Mouse (Mus musculus) stomach, embryonic 14.5 days (tissue): Measurements from ENCODE around the gene Zc3h18. TPM values are rescaled to one million over a fixed set of nuclear protein-coding genes. Genes with fewer than 3 reads are reported as not detected.

ENCODE experiments used
- ATAC-seq: fragments of 200-750 bp; cut with Nextera tagmentation; 2 replicates; pipeline ENCODE4 v1.8.0; 2017; ENCODE audit warnings: low read depth, moderate TSS enrichment; ENCODE audit not compliant: insufficient number of reproducible peaks, insufficient read depth, low FRiP score
- H3K27ac ChIP-seq: fragments of 300-500 bp; sonication (generic); 2 replicates; pipeline ENCODE4 v1.5.1; 2014; ENCODE audit warnings: mild to moderate bottlenecking, low read length, moderate library complexity, mixed read lengths
- H3K27me3 ChIP-seq: fragments of 300-500 bp; sonication (generic); 2 replicates; pipeline ENCODE4 v1.6.1; 2014; ENCODE audit warnings: low read length, control low read depth, mixed read lengths; ENCODE audit not compliant: control insufficient read depth, insufficient read depth
- H3K36me3 ChIP-seq: fragments of 300-500 bp; sonication (generic); 2 replicates; pipeline ENCODE4 v1.6.1; 2014; ENCODE audit warnings: mild to moderate bottlenecking, control low read depth, low read length, moderate library complexity, mixed read lengths; ENCODE audit not compliant: control insufficient read depth, insufficient read depth
- H3K4me1 ChIP-seq: fragments of 300-500 bp; sonication (generic); 2 replicates; pipeline ENCODE4 v1.6.1; 2014; ENCODE audit warnings: low read length, control low read depth, mixed read lengths; ENCODE audit not compliant: control insufficient read depth, insufficient read depth
- H3K4me2 ChIP-seq: fragments of 300-500 bp; sonication (generic); replicated peaks from 2 replicates; pipeline ENCODE4 v1.6.1; 2014; ENCODE audit warnings: low read depth, low read length, control low read depth
- H3K4me3 ChIP-seq: fragments of 300-500 bp; sonication (generic); 2 replicates; pipeline ENCODE4 v1.5.1; 2014; ENCODE audit warnings: low read depth, low read length, control low read depth
- H3K9ac ChIP-seq: fragments of 300-500 bp; sonication (generic); replicated peaks from 2 replicates; pipeline ENCODE4 v1.6.1; 2014; ENCODE audit warnings: low read depth, mild to moderate bottlenecking, control low read depth, low read length, moderate library complexity, mixed read lengths
- H3K9me3 ChIP-seq: fragments of 300-500 bp; sonication (generic); 2 replicates; pipeline ENCODE4 v1.6.1; 2016; ENCODE audit warnings: low read depth, low read length, control low read depth; ENCODE audit not compliant: control insufficient read depth
- WGBS: fragments of 180-500 bp; shearing (Covaris S2); extraction: QIAGEN DNeasy Blood & Tissue Kit; methylation state at CpG from one replicate; pipeline ENCODE4 v1.1.7; 2014; 5-methylcytosine and 5-hydroxymethylcytosine counted together
- polyA plus RNA-seq: library from polyadenylated mRNA; unstranded; fragments of >200 nt; fragmentation: Nextera tagmentation; extraction: Ambion mirVana; gene quantifications from 2 replicates; pipeline ENCODE4 v1.2.1, GENCODE M21; 2014

Gene Zc3h18
- polyA plus RNA-seq, 1 experiment from 2014 or later = 30.5 TPM

DNA sequence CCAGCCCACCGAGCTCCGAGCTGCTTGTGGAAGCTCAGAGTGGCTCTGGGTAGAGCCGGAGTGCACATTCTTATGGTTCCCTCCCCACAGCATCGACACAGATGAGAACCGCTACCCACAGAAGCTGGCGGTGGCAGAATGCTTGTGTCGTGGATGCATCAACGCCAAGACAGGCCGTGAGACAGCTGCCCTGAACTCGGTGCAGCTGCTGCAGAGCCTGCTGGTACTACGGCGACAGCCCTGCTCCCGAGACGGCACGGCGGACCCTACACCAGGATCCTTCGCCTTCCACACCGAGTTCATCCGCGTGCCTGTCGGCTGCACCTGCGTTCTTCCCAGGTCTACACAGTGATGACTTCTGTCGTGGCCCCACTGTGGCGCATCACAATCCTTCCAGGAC is 46.8 kb downstream of the Zc3h18 start:
- H3K4me3 ChIP-seq = no peak overlapping the region

DNA sequence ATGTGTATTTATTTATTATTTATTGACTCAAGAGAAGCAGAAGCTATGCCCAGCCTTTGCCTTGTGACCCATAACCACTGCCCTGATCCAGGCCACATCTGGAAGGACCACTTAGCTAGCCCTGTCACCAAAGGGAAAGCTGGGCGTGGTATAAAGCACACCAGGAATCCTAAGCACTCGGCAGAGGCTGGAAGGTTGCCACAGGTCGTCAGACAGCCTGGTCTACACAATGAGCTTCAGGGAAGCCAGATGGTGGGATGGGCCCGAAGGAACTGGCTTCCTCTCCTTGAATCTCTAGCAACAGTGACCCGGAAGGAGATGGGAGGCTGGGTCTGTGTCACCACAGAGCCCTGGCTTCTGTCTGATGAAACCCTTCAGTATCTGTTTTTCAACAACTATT is 47.2 kb downstream of the Zc3h18 start:
- no peak for ATAC-seq
- H3K4me1 ChIP-seq = no peaks in the 10 kb centered on the region

More for the DNA sequence above, 46.8 kb downstream of the Zc3h18 start:
- H3K27ac ChIP-seq = no peak overlapping the region
- no peaks in the 10 kb centered on the region for H3K27me3 ChIP-seq
- ATAC-seq = no peak
- H3K9ac ChIP-seq = no peak overlapping the region
- no peak overlapping the region for H3K4me2 ChIP-seq
- H3K36me3 ChIP-seq = peaks cover 16% of the 10 kb centered on the region
- H3K9me3 ChIP-seq = no peaks in the 10 kb centered on the region
- no peaks in the 10 kb centered on the region for H3K4me1 ChIP-seq
- WGBS = 83% methylated on average over 24 of the region's 24 CpGs

DNA sequence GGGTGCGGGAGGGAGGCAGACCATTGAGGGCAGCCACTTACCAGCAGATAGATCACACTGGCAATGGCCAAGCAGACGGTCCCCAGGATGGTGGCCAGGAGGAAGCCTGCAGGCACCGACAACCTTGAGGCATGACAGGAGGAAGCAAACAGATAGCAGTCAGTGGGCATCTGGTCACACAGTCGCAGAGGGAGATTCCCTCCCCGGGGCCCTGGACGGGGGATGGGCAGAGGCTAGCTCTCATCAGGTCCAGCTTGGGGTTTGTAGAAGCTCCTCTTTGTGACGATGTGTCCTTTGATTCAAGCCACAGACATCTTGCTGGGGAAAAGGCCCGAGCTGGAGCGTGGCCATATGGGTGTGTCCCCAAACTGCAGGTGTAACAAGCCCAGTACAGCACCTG is 49.7 kb downstream of the Zc3h18 start:
- ATAC-seq = no peak
- Histone ChIP-seq H3K27ac (no peak overlapping the region), H3K36me3 (peaks cover 8% of the 10 kb centered on the region), H3K9me3 (no peaks in the 10 kb centered on the region), H3K9ac (no peak overlapping the region), H3K27me3 (no peaks in the 10 kb centered on the region), H3K4me3 (no peak overlapping the region), H3K4me2 (no peak overlapping the region), H3K4me1 (no peaks in the 10 kb centered on the region; the same call in 1 of the 2 replicates)
- 71% methylated on average over 9 of the region's 9 CpGs for WGBS

More for the DNA sequence above, 47.2 kb downstream of the Zc3h18 start:
- H3K27me3 ChIP-seq = no peaks in the 10 kb centered on the region
- no peak overlapping the region for H3K9ac ChIP-seq
- H3K36me3 ChIP-seq = peaks cover 12% of the 10 kb centered on the region
- no peaks in the 10 kb centered on the region for H3K9me3 ChIP-seq
- 40% methylated on average over 5 of the region's 5 CpGs for WGBS
- H3K4me2 ChIP-seq = no peak overlapping the region
- no peak overlapping the region for H3K27ac ChIP-seq
- no peak overlapping the region for H3K4me3 ChIP-seq

DNA sequence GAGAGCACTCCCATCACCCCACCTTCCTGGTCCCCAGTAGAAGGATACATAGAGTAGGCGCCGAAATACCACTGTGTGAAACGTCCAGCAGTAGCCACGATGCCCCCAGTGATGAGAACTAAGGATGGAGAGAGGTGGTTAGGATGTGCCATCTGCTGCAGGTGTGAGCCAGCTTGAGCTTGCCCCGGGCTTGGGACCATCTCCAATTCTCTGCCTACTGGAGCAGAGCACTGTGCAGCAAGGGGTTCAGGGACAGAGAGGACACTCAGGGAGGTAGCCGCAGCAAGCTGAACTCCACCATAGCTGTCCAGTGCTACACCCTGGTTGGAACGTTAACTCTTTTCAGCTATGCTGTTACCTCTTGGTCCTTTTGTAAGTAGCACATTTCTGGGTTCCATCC is 51.2 kb downstream of the Zc3h18 start:
- no peak overlapping the region for H3K9ac ChIP-seq
- H3K4me1 ChIP-seq = peaks cover 10% of the 10 kb centered on the region
- WGBS = 93% methylated on average over 7 of the region's 7 CpGs
- H3K27ac ChIP-seq = no peak overlapping the region
- no peaks in the 10 kb centered on the region for H3K9me3 ChIP-seq
- peaks cover 8% of the 10 kb centered on the region for H3K36me3 ChIP-seq
- no peaks in the 10 kb centered on the region for H3K27me3 ChIP-seq
- no peak overlapping the region for H3K4me2 ChIP-seq
- no peak overlapping the region for H3K4me3 ChIP-seq
- no peak for ATAC-seq

DNA sequence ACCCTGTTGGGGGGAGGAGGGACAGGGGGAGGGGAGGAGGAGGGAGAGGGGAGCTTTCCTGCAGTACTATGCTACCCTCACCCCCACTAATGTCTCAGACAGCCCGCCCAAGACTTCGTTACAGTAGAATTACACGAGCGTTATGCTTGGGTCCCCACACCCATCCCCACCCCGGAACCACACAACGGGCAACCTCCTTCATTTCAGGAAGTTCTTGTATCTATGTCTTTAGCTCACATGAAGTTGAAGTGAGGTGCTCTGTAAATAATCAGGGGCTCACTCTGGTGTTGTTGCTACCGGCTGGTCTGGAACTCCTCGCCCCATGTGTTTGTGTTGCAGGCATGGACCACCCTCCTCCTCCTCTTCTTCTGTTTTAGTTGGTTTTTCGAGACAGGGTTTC is 51.8 kb downstream of the Zc3h18 start:
- Histone ChIP-seq H3K27ac (no peak overlapping the region), H3K36me3 (peaks cover 8% of the 10 kb centered on the region), H3K9me3 (no peaks in the 10 kb centered on the region), H3K9ac (no peak overlapping the region), H3K27me3 (no peaks in the 10 kb centered on the region), H3K4me3 (no peak overlapping the region), H3K4me2 (no peak overlapping the region), H3K4me1 (peaks cover 14% of the 10 kb centered on the region)
- 89% methylated on average over 9 of the region's 9 CpGs for WGBS
- ATAC-seq = no peak

DNA sequence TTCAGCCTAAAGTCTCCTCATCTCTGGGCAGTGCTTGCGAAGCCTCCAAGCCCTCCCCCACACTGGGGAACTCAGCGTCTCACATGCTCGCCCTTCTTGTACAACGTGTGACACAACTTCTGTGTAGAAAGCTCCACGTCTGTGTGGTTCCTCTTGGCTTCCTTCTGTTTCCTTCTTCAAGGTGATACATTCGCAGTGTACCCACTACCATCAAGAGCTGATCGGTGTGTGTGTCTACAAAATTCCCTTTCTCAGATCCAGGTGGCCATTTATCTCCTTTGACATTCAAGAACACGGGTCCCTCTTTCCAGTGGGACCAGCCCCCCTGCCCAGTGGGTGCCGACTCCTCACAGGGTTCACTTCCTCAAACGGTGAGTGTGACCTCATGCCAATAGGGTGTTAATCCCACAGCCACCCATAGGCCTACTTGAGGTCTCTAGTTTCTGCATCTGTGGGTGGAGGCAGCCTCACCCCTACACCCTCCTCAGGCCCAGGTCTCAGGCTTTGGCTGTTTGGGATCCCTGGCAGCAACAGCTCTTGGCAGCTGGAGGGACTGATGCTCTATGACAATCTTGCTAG is 53.7 kb downstream of the Zc3h18 start:
- peaks cover 14% of the 10 kb centered on the region for H3K4me1 ChIP-seq
- no peak overlapping the region for H3K27ac ChIP-seq
- H3K4me2 ChIP-seq = no peak overlapping the region
- H3K9ac ChIP-seq = no peak overlapping the region
- 76% methylated on average over 10 of the region's 10 CpGs for WGBS
- no peaks in the 10 kb centered on the region for H3K9me3 ChIP-seq
- H3K27me3 ChIP-seq = no peaks in the 10 kb centered on the region
- H3K36me3 ChIP-seq = peaks cover 5% of the 10 kb centered on the region; the same call in 1 of the 2 replicates
- H3K4me3 ChIP-seq = no peak overlapping the region
- no peak for ATAC-seq

DNA sequence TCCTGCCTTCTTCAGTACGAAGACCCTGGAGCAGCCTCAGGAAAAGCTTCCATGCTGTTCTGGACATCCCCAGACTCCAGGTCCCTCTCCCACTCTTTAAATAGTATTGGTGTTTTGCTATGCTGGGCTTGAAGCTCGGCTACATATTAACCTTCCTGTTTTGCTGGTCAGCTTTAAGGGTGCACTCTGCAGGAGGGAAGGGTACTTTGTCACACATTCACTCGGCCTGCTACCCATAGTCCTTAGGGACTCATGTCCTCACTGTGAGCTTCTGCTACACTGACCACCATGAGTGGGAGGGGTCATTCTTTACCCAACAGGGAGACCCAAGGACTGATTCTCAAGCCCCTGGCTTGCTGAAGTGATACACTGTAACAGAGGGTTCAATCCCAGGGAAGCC is 54.2 kb downstream of the Zc3h18 start:
- no peak for ATAC-seq
- no peak overlapping the region for H3K27ac ChIP-seq
- no peaks in the 10 kb centered on the region for H3K9me3 ChIP-seq
- WGBS = 73% methylated on average over 3 of the region's 3 CpGs
- H3K4me2 ChIP-seq = no peak overlapping the region
- peaks cover 14% of the 10 kb centered on the region for H3K4me1 ChIP-seq
- H3K9ac ChIP-seq = no peak overlapping the region
- no peaks in the 10 kb centered on the region for H3K27me3 ChIP-seq
- no peak overlapping the region for H3K4me3 ChIP-seq
- peaks cover 4% of the 10 kb centered on the region; the same call in 1 of the 2 replicates for H3K36me3 ChIP-seq

DNA sequence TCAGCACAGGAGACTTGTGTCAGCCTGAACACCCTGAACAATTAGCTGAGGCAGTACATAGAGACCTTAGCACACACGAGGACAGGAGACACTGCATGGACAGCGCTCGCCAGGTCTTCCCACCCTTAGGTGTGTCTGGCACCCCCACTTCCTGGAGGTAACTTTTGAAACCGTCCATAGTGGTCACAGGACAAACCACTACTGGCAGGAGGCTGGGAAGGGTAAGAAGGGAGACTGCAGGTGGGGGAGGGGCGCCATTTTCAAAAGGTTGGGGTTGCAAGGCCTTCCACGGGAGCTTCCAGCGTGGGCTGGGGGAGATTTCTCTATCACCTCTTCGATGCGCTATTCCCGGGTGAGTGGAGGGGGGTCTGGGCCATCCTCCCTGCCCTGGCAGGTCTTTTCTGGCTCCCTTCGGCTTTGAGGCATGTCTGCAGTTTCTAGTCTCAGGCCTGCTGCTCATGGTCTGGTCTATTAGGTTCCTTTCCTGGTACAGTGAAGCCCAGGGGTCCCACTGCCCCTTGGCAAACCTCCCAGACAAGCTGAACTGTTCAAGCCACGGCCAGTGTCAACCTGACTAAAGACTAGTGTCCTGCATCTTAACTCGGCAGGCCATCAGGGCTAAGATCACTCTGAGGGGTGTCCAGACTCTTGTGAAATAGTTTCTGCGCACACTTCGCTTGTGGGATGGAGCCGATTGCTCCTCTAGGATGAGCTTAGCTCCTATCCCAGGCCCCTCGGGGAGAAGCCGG is 55.5 kb downstream of the Zc3h18 start:
- Histone ChIP-seq H3K27ac (peak overlapping the region; percentile 44), H3K4me2 (peak overlapping the region; percentile 75), H3K27me3 (no peaks in the 10 kb centered on the region), H3K36me3 (peaks cover 9% of the 10 kb centered on the region), H3K4me3 (peak overlapping the region; percentile 54), H3K9ac (peak overlapping the region; percentile 71), H3K4me1 (peaks cover 14% of the 10 kb centered on the region), H3K9me3 (no peaks in the 10 kb centered on the region)
- 33% methylated on average over 17 of the region's 18 CpGs for WGBS
- peak; percentile 3; the same call in 1 of the 2 replicates for ATAC-seq
